Mouse (Mus musculus) adrenal gland, adult 8-10 months (tissue): ENCODE data around the gene Ift81. TPM values are rescaled to one million over a fixed set of nuclear protein-coding genes. Genes with fewer than 3 reads are reported as not detected.

ENCODE experiments used
- DNase-seq: peaks from one replicate; pipeline ENCODE4 v3.0.0; 2022
- total RNA-seq, 4 experiments: library from RNA; stranded (reverse); gene quantifications; 2 replicates each; pipeline ENCODE4 v1.2.4; 2022

The Ift81 gene
- total RNA-seq, 4 experiments from 2014 or later = 13.9 to 30.8 (median 21.5) TPM

- no peak for DNase-seq
Observed at GRCm38 (mm10) chr5:122625565-122626252, 11.4 kb upstream of the Ift81 start.

- DNase-seq = no peak
Observed at GRCm38 (mm10) chr5:122624952-122625479, 10.7 kb upstream of the Ift81 start.

- DNase-seq = no peak
Observed at GRCm38 (mm10) chr5:122623861-122624260, 9.5 kb upstream of the Ift81 start.

- DNase-seq = no peak
Observed at GRCm38 (mm10) chr5:122622526-122622925, 8.2 kb upstream of the Ift81 start.

- DNase-seq = no peak
Observed at GRCm38 (mm10) chr5:122621376-122621886, 7.1 kb upstream of the Ift81 start.

- DNase-seq = no peak
Observed at GRCm38 (mm10) chr5:122619686-122620296, 5.5 kb upstream of the Ift81 start.

GRCm38 (mm10) chr5:122617718-122618117 lies 3.4 kb upstream of the Ift81 start:
- no peak for DNase-seq

- no peak for DNase-seq
Observed at GRCm38 (mm10) chr5:122611651-122612050, 2.7 kb downstream of the Ift81 start.

- DNase-seq = no peak
Observed at GRCm38 (mm10) chr5:122604894-122605293, 9.4 kb downstream of the Ift81 start.

GRCm38 (mm10) chr5:122602233-122602632 lies 12.1 kb downstream of the Ift81 start:
- peak; percentile 29 for DNase-seq

GRCm38 (mm10) chr5:122595470-122595869 lies 18.8 kb downstream of the Ift81 start:
- DNase-seq = no peak

GRCm38 (mm10) chr5:122589891-122590290 lies 24.4 kb downstream of the Ift81 start:
- DNase-seq = no peak

GRCm38 (mm10) chr5:122585546-122585945 lies 28.8 kb downstream of the Ift81 start:
- DNase-seq = peak; percentile 31

GRCm38 (mm10) chr5:122584093-122584492 lies 30.2 kb downstream of the Ift81 start:
- DNase-seq = no peak

- no peak for DNase-seq
Observed at GRCm38 (mm10) chr5:122576683-122577329, 37.5 kb downstream of the Ift81 start.

GRCm38 (mm10) chr5:122572001-122572400 lies 42.3 kb downstream of the Ift81 start:
- DNase-seq = no peak

- DNase-seq = no peak
Observed at GRCm38 (mm10) chr5:122566626-122567025, 47.7 kb downstream of the Ift81 start.

- no peak for DNase-seq
Observed at GRCm38 (mm10) chr5:122560654-122561053, 53.7 kb downstream of the Ift81 start.

- DNase-seq = no peak
Observed at GRCm38 (mm10) chr5:122558127-122558526, 56.2 kb downstream of the Ift81 start.

- DNase-seq = no peak
Observed at GRCm38 (mm10) chr5:122555107-122555506, 59.2 kb downstream of the Ift81 start.

GRCm38 (mm10) chr5:122552638-122553037 lies 61.7 kb downstream of the Ift81 start:
- DNase-seq = no peak

GRCm38 (mm10) chr5:122550460-122550859 lies 63.9 kb downstream of the Ift81 start:
- no peak for DNase-seq

GRCm38 (mm10) chr5:122548671-122549070 lies 65.6 kb downstream of the Ift81 start:
- DNase-seq = no peak
